Mouse (Mus musculus): ENCODE results near the gene Rmnd5a.

Gene Rmnd5a

DNA sequence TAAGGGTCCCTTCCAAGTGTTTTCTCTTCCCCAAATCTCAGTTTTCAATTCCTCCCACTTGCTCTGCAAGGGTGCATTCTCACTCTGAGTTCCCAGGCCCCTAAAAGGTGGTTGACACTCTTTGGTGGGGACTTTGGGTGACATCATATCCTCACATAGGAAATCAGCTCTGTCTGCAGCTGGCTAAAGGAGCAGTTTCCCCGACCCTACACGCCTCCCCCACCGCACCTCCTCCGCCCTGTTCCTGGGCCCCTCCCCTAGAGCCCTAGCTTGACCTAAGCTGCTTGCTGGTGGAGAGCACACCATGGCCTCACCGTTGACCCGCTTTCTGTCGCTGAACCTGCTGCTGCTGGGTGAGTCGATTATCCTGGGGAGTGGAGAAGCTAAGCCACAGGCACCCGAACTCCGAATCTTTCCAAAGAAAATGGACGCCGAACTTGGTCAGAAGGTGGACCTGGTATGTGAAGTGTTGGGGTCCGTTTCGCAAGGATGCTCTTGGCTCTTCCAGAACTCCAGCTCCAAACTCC lies 67.1 kb downstream of the Rmnd5a start, which contains the start of gene Cd8a:
Cd8a (plus strand) TSS at position 179 of the 527 bp plus-strand sequence.
- in situ Hi-C loops (cut with MseI, MboI): no loop called here

DNA sequence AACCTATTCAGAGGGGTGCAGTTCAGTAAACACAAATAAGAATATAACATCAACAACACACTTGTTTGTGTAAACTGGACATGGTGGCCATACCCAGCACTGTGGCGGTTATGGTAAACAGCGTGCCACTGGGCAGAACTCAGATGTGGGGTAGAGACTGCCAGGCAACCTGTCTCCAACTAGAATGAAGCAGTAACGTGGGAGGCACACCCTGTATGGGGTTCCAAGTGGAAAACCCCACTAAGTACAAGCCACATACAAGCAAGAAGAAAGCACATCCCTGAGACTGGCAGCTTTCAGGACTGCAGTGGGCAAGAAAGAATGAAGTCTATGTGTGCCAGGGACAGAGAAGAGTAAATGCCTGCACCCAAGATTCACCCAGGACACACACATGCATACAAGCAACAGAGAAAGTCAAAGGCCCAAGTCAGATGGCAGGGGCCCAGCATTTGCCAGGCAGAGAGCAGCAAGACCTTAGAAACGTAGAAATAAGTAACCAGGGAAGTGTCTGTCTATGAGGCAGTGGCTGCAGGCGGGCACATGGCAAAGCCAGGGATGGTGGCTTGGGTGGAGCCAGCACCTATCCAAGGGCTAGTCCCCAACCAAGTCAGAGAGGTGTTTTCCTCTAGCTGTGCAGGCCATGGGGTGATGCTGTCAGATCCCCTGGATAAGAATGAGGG lies 68.3 kb downstream of the Rmnd5a start:
- in situ Hi-C loops (cut with MseI, MboI): no loop called here

DNA sequence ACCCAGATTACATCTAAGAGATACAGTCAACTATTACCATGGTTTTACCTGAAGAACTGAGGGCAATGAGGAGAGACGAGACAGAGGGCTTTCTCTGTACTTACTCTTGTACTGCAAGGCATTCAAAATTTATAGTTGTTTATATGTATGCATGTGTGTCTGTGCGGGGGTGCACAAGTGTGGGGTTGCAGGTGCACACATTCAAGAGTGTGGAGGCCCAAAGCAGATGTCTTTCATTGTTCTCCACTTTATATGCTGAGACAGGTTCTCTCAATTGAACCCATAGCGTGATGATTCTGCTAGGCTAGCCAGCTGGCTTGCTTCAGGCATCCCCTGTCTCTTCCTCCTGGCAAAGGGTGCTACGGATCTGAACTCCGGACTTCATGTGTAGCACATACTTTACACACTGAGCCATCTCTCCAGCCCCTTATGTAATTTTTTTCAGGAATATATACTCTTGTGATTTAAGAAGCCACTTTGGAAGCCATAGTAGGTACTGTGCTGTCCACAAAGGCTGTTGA lies 69.3 kb downstream of the Rmnd5a start:
- in situ Hi-C loops (cut with MseI, MboI): no loop called here

DNA sequence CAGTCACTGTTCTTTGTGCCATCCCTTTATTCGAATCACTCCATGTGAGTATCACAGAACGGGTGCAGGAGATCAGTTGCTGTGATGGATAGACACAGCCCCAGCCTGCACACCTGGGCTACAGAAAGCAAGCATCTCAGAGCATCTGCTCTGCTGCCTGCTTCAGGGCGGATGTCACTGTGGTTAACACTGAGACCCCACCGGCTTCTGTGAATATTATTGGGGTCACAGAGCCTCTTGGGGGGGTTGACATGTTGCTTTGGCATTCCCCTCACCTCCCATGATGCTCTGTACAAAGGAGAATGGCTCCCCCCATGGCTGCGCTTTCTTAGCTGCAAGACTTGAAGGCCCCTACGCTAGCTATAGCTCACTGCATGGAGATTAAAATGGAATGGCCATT lies 71.0 kb downstream of the Rmnd5a start:
- in situ Hi-C loops (cut with MseI, MboI): no loop called here

DNA sequence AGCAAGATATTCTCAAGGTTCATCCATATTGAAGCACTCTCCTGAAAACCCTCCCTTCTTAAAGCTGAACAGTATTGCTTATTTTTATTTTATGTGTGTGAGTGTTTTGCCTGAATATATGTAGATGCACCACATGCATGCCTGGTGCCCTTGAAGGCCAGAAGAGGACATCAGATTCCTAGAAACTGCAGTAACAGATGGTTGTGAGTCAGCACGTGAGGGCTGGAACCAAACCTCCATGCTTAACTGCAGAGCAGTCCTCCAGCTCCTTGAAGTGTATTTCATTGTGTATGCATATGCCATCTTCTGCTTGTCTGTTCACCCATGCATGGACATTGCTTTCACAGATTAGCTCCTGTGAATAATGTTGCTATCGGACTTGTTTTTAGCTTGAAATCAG lies 76.4 kb downstream of the Rmnd5a start:
- in situ Hi-C loops (cut with MseI, MboI): no loop called here

DNA sequence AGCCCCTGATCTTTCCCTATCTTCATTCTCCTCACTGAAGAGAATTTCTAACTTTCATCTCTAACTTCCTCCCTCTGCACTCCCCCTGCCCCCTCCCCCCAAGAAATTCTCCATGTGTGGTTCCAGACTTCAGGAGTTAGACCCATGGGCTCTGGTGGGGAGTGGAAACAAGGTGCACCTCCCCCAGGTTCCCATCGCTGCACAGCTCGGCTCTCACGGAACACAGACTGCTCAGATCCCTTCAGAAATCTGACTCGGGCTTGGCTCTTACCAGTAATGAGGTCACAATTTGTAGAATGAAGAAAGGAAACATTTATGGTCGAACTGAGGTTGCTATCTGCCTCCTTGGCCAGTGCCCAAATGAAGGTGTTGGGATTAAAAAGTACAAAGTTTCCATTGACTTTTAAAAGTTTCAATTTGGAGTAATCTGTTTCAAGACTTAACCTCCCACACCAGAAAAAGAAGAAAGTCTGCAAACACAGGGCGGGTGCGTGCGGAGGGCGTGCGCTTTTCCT lies 79.2 kb downstream of the Rmnd5a start:
- in situ Hi-C loops (cut with MseI, MboI): no loop called here

DNA sequence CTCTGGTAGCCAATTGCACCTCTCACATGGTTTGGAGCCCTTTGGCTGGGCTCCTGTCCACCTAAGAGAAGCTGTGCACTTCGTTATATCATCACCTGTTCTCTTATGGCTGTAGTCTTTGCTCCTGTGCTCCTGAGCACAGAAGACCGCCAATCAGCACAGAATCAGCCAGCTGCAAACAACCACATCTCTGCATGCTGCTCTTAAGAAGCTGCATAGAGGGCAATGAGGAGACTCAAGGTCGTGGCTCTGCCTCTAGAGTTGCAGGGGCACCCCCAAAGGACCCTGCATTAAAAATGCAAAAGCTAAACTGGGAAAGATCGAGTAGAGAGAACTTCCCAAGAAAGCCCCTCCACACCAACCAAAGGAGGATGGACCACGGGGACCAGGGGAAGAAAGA lies 79.7 kb downstream of the Rmnd5a start:
- in situ Hi-C loops (cut with MseI, MboI): no loop called here

DNA sequence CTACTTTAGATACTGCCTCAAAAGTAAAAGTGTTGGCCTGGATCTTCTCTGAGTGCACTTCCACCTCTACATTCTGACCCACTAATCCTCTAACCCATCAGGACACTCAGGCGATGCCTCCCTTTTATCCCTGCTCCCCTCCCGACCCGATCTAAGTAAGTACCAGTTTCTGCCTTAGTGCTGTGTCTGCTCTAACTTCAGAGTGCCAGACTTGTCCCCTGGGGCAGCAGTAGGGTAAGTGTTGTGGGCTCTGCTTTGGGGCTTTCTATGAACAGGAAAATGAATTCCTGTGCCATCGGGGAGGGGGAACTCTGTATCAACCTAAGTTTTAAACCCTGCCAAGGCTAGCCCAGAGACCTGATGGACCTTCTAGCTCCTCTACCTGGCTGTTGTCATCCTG lies 80.2 kb downstream of the Rmnd5a start:
- in situ Hi-C loops (cut with MseI, MboI): no loop called here

DNA sequence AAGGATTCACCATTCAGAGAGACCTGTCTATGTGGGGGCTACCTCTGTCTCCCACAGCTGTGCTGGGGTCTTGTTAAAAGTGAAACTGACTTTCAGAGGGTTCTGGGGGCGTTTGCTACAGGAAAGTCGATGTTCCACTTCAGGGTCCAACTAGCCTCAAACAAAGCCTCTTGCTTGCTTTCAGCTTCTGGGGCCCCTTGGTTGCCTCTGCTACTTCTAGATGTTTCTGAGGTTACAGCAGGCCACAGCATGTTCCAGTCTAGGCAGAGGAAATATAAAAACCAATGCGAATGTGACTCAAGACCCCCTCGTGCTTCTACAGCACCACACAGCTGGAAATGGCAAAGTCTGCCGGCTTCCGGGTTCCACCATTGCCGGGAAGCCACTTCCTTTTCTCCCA lies 82.9 kb downstream of the Rmnd5a start:
- in situ Hi-C loops (cut with MseI, MboI): no loop called here

DNA sequence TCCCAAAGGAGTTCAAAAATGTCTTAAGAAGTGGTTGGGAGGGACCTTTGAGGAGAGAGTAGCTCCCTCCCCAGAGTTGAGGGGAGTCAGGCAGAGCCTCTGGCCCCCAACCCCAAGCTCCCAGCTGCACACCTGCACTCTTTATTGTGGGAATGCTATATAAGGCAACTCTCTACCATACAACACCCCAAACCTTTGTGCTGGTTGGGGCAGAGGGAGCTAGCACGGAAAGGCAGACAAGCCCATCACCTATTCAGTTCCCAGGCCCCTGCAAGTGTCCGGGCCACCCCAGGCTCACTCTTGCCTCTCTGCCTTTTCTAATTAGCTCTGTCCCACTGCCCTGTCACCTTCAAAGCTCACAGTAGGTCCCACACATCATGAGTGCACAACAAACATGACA lies 86.7 kb downstream of the Rmnd5a start:
- in situ Hi-C loops (cut with MseI, MboI): no loop called here

DNA sequence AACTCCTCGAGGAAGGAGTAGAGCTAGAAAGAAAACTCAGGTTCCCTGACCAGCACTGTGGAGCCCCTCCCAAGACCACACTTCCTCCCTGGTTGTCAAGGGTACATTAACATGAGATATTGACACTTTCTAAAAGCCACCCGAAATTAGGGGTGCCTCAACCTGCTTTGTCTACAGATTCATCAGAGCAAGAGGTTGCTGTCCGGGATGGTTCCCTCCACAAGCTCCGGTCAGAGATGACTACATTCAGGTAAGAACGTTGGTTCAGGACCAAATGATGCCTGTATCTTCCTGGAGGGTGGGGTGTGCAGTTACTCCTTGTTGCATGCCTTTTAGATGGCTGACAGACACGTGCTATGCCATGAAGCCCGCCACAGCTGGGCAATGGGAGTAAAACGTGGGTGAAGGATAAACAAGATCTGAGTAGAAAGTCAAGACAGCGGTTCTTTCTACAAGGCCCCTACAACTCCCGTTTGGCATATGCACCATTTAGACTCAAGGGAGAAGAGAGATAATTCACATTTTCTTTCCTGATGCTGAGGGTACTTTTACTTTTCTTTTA lies 87.5 kb downstream of the Rmnd5a start:
- in situ Hi-C loops (cut with MseI, MboI): no loop called here

DNA sequence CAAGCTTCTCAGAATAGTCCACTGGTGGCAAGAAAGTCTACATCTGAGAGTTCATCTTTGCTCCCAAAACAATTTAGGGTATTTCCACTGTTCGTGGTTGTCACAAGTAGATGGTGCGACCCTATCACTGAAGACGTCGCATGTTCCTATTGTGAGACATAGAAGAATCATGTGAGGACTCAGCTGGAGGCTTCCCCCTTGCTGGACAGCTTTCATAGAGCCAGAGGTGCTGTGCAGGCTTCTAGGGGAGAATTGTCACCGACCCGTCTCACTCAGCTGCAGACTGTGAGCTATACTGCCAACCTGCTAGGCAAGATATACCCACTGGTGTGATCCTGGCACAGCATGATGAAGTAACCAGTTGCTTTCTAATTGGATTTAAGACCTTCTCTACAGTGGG lies 88.2 kb downstream of the Rmnd5a start:
- in situ Hi-C loops (cut with MseI, MboI): no loop called here

DNA sequence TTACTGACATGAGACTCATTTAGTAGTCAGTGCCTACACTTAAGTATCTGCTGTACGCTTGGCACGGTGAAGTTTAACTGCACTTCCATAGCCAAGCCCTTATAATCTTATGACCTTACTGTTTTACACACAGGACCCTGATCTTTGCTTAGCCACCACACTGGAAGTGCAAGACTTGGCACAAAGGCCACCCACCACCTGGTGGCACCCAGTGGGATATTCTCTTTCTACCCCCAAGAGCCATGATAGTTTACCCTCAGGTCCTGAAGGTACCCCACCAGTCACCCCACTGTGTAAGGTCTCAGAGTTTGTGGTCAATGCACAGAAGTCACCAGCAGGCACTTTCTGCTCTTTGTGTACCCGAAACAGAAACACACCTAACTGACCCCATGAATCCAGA lies 89.2 kb downstream of the Rmnd5a start:
- in situ Hi-C loops (cut with MseI, MboI): no loop called here

DNA sequence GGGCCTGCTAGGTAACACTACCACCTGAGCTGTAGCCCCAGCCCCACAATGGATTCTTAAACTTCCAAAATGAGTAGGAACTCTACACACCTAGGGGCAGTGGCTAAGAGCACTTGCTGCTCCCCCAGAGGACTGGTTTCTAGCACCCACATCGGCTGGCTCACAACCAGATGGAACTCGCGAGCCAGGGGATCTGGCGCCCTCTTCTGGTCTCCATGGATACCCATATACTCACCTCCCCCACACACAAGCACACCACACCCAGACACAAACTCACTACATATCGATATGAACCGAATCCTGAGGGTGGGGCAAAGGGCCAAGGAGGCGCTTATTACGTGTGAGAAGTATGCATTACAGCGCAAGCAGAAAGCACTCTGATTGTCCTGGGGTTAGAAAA lies 92.4 kb downstream of the Rmnd5a start:
- in situ Hi-C loops (cut with MseI, MboI): no loop called here

DNA sequence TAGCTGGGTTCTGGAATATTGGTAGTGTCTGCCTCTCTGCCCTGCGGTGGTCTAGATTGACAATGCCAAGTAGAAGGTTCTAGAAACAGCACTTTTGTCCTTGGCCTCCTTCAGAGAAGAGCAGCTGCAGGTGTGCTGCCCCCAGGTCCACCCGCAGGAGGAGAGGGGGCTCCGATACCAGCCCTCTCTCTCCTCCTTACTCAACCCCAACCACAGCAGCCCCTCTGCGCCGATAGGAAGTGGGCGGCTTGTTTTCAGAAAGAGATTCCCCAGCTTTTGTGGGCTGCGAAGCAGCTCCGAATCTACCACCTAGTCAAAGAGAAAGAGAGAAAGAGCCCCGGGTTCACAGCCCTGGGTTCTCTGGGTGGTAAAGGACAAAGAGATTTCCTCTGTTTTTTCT lies 99.3 kb downstream of the Rmnd5a start:
- in situ Hi-C loops (cut with MseI, MboI): no loop called here

DNA sequence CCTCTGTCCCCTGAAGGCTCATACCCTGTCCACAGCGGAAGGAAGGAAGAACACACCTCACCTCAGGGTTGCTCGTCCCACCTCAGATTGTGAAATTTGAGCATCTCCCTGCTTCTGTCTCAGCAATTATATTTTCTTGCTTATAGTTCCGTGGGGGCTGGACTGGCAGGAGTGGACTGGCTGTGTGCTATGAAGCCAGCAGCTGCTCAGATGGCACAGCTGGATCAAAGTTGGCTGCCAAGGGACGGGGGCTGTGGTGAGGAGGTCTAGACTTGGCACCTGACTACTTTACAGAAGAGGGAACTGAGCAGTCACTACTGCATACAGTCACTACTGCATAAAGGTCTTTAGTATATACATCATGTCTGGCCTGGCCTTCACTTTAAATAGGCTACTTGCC lies 101.1 kb downstream of the Rmnd5a start:
- in situ Hi-C loops (cut with MseI, MboI): no loop called here

DNA sequence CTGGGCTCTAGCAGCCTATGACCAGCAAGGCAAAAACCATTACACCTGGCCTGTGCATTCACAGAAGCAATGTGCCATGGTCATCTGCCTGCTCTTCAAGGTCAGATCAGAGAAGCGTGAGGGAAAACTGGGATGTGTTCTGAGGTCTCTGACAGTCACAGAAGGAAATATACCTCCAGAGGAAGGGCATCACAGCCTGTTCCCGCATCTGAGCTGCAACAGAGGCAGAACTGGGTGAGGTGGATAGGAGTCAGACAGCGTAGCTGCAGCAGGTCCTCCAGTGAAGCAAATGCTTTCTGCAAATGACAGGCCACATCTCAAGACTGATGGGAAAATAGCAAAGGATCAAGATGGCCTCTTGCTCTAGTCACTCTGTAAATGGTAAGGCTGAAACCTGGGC lies 101.5 kb downstream of the Rmnd5a start:
- in situ Hi-C loops (cut with MseI, MboI): no loop called here
